Mouse (Mus musculus): ENCODE results near the gene Abcb11.

DNA sequence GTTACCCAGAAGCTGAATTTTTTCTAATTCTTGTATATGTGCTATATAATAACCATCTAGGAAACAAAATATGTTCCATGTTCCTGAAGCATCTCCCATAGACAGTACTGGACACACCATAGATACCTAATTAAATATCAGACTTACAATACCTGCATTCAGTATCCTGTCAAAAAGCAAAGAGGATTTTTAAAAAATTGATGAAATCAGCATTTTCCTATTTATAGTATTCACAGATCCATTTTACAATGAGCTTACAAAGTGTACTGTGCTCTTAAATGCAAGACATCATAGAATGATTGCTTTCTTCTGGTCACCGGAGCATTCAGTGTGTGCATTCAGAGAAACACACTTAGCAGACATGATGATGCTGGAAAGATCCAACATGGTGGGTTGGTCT lies 95.3 kb downstream of the Abcb11 start:
- no peak for TF ChIP-seq CTCF (IDR thresholded peaks at IDR 0.05; ENCODE audit: insufficient read depth, low read depth, low read length)
- TF ChIP-seq POLR2A (IDR thresholded peaks at IDR 0.05; ENCODE audit: insufficient read depth, low read depth, low read length) = no peak
